Mouse (Mus musculus) CD4-positive, CD25-positive, alpha-beta regulatory T cell, adult 2 months (primary cell): ENCODE data around the gene B2m.

Source experiments
- DNase-seq: peaks from one replicate; pipeline ENCODE4 v3.0.0-alpha.2; 2012; ENCODE audit warnings: low read depth, low spot score

B2m gene

DNA sequence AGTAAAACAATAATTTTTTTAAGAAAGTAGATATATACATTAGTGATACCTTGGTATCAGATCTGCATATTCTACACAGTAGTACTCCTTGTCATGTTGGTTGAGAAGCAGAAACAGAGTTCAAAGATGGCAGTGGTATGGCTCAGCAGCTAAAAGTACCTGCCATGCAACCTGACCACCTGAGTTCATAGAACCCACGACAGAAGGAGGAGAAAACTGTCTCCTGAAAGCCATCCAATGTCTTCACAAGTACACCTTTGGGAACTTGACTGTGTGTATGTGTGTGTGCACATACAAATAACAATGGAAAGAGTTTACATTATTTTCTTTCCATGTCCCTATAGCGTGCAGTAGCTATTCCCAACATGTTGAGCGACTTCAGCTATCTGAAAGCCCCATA, 2.2 kb downstream of the B2m start:
- peak; percentile 41 for DNase-seq

DNA sequence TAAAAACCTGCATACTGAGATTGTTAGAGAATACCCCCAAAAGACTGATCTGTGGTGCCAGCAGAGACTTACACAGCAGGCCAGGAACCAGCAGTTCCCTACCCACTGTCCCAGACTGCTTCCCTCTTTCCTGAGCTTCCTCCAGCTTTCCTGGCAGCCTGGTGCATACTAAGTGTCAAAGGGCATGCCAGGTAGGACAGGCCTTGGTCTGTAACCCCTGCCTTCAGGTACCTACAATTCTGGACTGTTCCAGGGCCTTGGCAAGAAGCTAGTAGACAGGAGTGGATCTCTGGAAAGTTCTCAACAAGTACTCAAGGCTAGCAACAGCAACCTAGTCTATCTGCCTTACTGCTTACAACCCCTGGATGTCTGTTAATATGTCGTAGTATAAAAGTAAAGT, 3.7 kb downstream of the B2m start:
- no peak for DNase-seq

- no peak for DNase-seq
Observed at GRCm38 (mm10) chr2:122152850-122153249, 5.4 kb downstream of the B2m start.

GRCm38 (mm10) chr2:122153681-122154365, 6.3 kb downstream of the B2m start:
- no peak for DNase-seq

DNA sequence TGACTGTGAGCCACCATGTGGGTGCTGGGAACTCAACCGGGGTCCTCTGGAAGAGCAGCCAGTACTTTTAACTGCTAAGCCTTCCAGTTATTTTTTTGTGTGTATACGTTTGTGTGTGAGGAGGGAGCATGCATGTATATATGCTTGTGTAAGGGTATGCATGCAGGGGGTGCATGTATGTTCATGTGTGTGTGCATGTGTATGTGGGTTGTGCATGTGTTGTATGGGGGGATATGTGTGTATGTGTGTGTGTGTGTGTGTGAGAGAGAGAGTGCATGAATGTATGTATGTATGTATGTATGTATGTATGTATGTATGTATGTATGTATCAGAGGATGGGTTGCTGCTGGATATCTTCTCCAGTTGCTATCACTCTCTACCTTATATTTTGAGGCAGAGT, 7.0 kb downstream of the B2m start:
- no peak for DNase-seq

GRCm38 (mm10) chr2:122155292-122155691, 7.8 kb downstream of the B2m start:
- DNase-seq, result no peak

- DNase-seq, result peak; percentile 23
Observed at GRCm38 (mm10) chr2:122156051-122156700, 8.7 kb downstream of the B2m start.

- no peak for DNase-seq
Observed at GRCm38 (mm10) chr2:122157561-122157960, 10.1 kb downstream of the B2m start.

DNA sequence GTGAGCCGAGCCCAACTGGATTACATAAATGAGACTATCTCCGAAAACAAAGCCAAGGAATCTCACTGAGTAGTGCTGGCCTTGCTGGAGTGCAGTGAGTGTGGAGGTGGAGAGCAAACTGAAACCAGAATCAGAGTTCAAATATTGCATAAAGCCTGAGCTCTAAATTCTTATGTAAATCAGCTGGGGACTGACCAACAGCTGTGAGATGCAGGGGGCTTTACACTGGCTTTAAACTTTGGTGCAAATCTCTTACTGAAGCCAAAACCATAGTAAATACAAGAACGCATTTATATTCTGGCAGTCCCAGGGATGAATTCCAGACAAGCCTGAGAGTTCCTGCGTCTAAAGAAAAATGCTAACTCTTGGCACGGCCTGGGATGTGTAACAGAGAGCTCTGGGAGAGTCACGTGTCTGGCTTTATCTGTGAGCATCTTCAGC, 10.9 kb downstream of the B2m start:
- DNase-seq, result no peak

DNA sequence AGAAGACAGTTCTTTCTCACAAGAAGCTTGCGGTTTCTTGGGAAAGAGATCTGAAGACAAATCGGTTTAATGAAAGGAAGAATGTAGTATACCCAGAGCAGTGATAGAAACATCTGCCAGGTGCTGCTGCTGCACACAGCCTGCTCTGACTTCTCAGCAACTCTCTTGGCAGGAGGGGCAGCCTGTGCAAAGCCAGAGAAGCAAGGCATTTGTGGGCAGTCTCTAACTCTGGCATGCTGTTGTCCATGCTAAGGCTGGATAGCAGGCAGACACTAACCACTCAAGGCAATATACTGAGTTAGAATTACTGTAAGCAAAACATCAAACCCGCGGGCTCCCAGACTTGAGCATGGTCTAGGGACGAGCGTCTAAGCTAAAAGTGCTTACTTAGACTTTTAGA, 12.2 kb downstream of the B2m start:
- DNase-seq, result no peak

- DNase-seq, result peak; percentile 89
Observed at GRCm38 (mm10) chr2:122160680-122161079, 13.2 kb downstream of the B2m start, which contains the start of gene Trim69. Gene Trim69, plus strand, starts transcription at chr2:122160700.

DNA sequence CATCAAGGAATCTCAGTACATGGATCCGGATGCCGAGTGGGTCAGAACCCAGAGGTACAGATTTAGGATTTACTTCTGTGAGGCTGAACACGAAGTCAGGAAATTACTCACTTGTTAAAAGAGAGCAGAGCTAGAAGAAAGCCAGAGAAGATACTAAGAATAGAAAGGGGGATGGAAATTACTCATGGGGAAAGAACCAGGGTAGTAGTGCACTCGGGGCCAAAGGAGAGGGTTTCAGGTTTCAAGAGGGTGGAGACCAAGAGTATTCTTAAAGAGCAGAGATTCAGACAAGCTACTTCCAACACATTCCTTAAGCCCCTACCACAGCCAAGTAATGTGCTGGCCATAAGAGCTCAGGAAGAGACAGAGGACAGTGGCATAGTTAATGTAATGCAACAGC, 14.1 kb downstream of the B2m start:
- peak; percentile 33 for DNase-seq

DNA sequence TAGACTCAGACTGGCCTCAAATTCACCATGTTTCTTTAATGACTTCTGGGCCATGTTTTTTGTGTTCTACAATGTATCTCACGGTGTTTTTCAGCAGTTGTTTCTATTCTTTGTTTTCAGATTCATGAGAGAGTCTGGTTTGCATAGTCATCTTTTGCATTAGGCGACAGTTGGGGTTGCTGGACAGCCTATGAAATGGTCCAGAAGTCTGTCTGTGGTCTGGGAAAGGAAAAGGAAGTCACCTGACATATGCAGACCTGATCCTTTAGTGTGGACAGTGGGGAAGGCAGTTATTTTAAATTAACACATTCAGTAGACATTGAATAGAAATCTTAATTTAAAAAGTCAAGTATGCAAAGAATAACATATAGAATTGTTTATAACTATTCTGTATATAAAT, 15.0 kb downstream of the B2m start:
- DNase-seq, result no peak

GRCm38 (mm10) chr2:122163430-122164195, 16.1 kb downstream of the B2m start:
- DNase-seq, result peak; percentile 42

- peak; percentile 77 for DNase-seq
Observed at GRCm38 (mm10) chr2:122164293-122164692, 16.8 kb downstream of the B2m start.

DNA sequence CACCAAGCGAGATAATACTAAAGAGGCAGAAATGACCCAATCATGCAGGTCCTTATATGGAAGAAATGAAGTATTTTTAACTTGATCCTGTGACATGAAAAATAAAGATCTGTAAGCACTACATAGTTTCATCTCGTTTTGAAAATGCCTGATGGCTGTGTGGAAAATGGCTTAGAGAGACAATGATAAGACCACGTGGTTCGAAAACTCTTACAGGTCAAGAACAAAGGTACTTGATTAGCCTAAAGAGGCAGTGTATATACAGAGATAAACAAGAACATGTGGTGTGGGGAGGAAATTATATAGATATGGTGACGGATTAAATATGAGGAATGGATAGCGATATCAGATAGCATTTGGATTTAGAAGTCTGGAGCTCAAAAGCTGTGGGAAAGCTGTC, 23.8 kb downstream of the B2m start:
- no peak for DNase-seq

GRCm38 (mm10) chr2:122172188-122172587, 24.7 kb downstream of the B2m start:
- no peak for DNase-seq

- DNase-seq, result peak; percentile 82
Observed at GRCm38 (mm10) chr2:122180051-122180822, 32.8 kb downstream of the B2m start.

DNA sequence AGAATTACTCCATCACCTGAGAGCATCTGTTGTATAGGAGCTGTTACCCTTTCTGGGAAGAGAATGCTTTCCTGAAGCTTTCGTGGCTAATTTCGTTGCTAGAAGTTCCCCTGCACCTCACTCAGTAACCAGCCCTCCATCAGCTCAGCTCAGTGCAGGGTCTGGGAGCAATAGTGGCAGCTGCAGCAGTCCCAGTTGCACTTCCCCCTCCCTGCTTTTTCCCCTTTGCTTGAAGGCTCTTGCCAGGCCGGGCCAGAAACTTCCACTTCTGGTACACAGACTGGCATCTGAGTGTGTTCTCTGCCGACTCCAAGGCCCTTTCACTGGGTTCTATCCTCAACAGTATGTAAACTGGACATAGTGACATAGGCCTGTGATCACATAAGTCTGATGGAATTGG, 37.6 kb downstream of the B2m start:
- no peak for DNase-seq

DNA sequence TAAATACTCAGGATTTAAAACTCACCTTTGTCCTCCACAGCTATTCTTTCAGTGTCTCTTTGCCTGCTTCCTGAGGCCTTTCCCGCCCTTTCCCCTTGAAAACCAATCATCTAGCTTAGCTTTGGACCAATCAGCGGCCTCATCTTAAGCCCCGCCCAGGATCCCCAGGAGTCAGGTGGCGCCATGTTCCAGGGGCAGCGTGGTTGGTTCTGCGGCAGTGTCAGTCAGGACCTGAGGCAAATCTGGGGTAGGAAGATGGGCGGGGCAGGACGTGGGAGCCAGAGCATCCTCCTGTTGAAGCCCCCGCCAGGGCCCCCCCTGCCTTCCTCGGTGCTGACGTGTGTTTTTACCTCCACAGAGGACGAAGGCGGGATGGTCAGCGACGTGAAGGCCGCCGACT, 38.6 kb downstream of the B2m start, which contains the start of the genes Patl2 and Terb2:
TSS of gene Patl2 (minus strand) at position 84 of the 400 bp plus-strand sequence.
TSS of gene Terb2 (plus strand) at position 167 of the 400 bp plus-strand sequence.
- DNase-seq, result no peak

DNA sequence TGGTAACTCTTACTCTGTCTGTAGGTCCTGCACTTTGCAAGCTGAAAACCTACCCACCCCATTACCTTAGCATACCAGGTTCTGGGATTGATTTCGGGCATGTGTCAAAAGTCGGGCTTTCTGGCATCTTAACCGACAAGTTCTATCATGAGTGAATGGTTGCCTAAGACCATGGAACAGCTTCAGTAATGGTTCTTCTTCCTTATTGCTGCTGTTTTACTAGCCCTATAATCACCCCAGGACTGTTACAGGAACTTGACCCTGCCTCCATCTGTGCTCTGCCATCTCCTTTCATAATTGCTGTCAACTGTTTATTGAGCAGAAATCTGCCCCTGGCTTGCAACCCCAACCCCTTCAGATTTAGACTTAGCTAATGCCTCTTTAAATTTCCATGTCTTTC, 39.3 kb downstream of the B2m start:
- no peak for DNase-seq

DNA sequence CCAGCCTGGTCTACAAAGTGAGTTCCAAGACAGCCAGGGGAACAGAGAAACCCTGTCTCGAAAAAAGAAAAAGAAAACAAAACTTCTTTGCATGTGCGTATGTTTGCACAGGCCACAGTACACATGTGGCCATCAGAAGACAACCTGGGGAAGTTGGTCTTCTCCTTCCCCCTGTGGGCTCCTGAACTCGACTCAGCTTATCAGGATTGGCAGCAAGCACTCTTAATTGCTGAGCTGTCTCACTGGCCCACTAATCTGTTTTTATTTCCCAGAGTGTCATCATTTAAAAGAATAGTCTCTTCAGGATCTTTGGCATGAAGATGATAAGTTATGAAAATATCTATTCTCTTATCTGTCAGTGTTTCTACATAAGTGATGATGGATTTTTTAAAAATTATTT, 44.4 kb downstream of the B2m start:
- no peak for DNase-seq
